Mouse (Mus musculus) colon, adult 2 months (tissue): ENCODE data around the gene Tubb5. TPM values are rescaled to one million over a fixed set of nuclear protein-coding genes. Genes with fewer than 3 reads are reported as not detected.

Experiments
- polyA plus RNA-seq: library from polyadenylated mRNA; depleted of rRNA; stranded (reverse); fragments of >200 nt; gene quantifications from 2 replicates; pipeline ENCODE4 v1.2.3, GENCODE M21; 2012; rRNA removed

Gene Tubb5
- polyA plus RNA-seq: 211 and 247 TPM in 2 replicates

DNA sequence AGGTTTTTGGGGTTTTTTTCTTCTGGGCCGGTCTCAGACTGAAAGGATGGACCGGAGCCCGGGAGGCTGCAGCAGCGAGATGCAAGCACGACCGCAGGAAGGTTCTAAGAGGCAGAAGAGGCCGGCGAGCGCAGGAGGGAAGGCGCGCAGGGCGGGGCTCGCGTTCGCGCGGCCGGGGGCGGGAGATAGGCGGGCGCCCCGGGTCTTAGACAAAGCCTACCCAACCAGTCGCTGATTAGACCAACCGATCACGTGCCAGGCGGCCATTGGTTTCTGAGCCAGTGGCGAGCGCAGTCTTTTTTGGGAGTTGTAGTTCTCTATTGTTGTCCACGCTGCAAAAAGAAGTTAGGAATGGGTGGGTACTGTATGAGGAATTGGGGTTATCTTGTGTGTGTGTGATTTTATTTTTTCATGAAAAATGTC lies at the start of gene Tubb5:
Gene Tubb5, minus strand, starts transcription at position 185 of the 423 bp plus-strand sequence.

GRCm38 (mm10) chr17:35879245-35880057 lies 41.3 kb upstream of the Tubb5 start, which contains the start of gene Dhx16:
Dhx16 (plus strand) TSS chr17:35879819.

DNA sequence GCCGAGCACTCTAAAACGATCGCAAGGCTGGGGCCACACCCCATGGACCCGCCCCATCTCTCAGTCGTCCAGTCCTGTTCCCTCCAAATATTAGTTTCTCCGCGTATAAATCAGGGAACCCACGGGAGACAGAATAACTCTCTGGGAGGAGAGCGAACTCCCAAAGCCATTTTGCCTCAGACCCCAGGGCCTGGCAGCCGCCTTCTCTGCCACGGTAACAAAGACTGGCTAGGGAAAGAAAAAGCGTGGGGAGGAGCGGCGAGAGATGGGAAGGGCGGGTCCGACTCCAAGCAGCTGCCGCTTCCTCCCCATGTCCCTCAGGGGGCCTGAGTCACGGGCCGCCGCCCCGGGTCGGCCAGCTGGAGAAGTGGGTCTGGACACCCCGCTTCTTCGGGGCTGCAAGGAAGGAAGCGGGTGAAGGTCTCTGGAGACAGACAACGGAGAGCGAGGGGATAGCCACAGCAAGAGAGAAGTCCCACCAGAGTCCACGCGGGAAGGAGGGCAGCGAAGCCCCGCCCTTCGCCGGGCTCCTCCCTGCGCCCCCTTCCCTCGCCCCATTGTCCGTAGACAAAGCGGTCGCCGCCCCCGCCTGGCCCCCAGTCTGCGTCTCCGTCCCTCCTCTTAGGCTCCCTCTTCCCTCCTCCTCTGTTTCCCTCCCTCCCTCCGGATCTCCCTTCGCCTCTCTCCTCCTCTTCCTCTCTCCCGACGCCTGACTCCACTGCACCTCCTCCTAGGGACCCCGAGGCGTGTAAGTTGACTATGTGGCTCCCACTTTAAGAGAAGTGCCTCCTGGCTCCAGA lies 27.6 kb upstream of the Tubb5 start, which contains the start of gene Ppp1r18:
Gene Ppp1r18, plus strand, starts transcription at position 113 of the 800 bp plus-strand sequence.

DNA sequence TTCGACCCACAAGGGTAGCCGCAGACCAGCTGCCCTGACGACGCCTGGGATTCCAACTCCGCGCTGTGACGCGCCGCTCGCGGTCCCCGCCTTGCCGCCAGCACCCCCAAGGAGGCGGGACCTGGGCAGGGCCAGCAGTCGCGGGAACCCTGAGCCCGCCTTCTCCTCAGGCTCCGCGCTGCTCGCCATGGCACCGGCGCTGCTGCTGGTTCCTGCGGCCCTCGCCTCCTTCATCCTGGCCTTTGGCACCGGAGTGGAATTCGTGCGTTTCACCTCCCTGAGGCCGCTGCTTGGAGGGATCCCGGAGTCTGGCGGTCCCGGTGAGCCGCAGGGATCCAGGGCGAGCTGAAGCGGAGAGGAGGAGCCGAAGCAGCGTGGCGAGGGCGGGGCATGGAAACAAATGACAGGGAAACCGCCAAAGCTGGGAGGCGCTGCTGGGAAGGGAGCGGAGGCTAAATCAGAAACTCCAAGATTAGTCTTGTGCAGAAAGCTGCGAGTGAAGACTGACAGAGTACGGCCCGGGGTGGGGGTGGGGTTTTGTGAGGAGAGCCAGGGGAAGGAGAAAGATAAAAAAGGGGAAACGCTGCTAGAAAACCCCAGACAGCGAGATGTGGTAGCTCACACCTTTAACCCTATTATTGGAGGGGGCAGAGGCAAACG lies 23.2 kb upstream of the Tubb5 start, which contains the start of gene Nrm:
Gene Nrm, plus strand, starts transcription at position 121 of the 660 bp plus-strand sequence.

DNA sequence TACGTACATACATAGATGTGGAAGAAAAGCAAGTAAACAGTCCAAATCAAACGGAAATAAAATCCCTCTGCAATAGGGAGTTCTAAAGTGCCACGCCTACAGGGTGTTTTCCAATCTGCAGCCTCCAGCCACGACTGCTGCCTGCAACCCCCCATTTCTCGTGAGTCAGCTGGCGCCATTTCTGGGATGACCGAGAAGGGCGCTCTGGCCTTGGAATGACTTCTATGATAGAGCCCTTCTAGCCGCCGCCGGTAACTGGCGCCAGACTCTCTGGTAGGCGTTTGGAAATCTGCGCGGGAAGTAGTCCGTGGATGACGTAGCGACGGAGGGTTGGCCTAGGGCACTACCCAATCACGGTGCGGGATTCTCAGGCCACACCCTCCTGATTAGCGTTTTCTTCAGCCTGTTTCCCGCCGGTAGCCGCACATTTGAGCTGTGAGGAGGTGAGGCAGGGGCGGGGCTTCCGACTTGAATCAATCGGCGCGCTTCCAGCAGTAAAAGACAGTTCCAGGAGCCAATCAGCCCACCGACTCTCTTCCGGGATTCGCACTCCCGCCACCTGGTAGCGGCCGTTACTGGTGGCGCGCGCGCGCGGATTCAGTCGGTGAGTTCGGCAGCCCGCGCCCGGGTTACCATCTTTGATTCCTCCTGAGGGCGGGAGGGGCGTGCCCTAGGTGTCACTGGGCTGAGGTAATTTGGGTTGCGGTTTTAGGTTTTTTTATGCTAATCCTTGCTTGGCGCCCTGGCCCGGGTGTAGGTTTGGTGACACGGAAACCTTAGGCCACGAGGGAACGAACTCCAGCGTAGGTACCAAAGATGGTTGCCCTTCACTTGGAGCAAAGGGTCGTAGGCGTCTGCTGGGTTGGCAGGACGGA lies 3.2 kb upstream of the Tubb5 start, which contains the start of gene Mdc1:
Gene Mdc1, plus strand, starts transcription at position 440 of the 875 bp plus-strand sequence.

DNA sequence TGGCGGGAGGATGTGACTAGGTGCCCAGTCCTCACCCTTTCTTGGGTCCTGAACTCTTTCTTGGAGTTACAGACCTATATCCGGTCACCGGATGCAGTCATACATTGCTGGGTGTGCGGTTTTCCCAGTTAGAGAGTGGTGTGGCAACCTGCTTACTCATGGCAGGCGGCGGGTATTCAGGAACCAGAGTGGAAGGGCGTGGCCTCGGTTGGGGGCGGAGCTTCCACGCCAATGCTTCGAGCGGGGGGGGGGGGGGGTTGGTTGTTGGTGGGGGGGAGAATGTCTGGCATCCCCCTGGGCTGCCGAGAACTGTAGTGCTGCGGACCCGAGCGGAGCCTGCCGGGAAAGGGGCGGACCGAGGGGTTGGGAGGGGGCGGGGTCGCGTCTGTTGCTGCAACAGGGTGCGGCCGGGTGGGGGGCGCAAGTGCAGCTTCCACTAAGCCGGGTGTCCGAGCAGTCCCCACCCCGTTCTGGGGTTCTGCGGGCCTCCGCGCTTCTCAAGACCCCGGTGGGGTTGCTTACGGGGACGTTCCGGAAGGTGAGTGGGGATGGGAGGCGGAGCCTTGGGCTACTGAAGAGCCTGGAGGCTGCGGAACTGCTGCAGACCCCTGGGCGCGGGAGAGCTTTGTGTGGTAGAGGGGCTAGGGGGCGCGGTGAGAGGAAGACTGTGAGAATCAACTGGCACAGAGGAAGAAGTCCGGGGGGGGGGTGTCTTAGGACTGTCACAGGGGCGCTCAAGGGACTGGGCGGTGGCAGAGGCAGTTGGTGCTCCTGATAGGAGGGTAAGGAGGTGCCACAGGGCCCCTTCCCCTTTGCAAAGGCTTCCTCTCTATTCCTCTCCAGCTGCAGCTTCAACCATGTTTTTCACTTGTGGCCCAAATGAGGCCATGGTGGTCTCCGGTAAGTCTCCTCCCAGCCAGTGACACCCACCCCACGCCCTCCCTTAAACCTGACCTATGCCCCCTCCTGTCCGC lies 14.9 kb downstream of the Tubb5 start, which contains the start of gene Flot1:
Gene Flot1, plus strand, starts transcription at position 267 of the 974 bp plus-strand sequence.

GRCm38 (mm10) chr17:35821439-35822430 lies 16.4 kb downstream of the Tubb5 start, which contains the start of gene Ier3:
Ier3 (plus strand) TSS chr17:35821684.

Other genes starting within 250 kb of the Tubb5 start
- not detected in 2 replicates for gene Sfta2, start 236.8 kb downstream of the Tubb5 start, polyA plus RNA-seq
- gene Gm9573, start 211.7 kb downstream of the Tubb5 start, polyA plus RNA-seq: not detected in 2 replicates
- gene Mucl3, start 194.6 kb downstream of the Tubb5 start, polyA plus RNA-seq: not detected in 2 replicates
- gene Vars2, start 170.7 kb downstream of the Tubb5 start, polyA plus RNA-seq: 43.1 and 46.7 TPM in 2 replicates
- gene Gtf2h4, start 164.6 kb downstream of the Tubb5 start, polyA plus RNA-seq: 25.7 and 30.4 TPM in 2 replicates
- 106 and 136 TPM in 2 replicates for gene Ddr1, start 133.7 kb downstream of the Tubb5 start, polyA plus RNA-seq
- gene Ier3, start 16.6 kb downstream of the Tubb5 start, polyA plus RNA-seq: 16.2 and 17.0 TPM in 2 replicates
- gene Flot1, start 15.1 kb downstream of the Tubb5 start, polyA plus RNA-seq: 62.1 and 68.9 TPM in 2 replicates
- 4.2 and 5.1 TPM in 2 replicates for gene Mdc1, start 3.2 kb upstream of the Tubb5 start, polyA plus RNA-seq
- gene Nrm, start 23.0 kb upstream of the Tubb5 start, polyA plus RNA-seq: 25.2 and 32.0 TPM in 2 replicates
- gene Ppp1r18, start 27.3 kb upstream of the Tubb5 start, polyA plus RNA-seq: 24.0 and 26.8 TPM in 2 replicates
- gene Dhx16, start 41.5 kb upstream of the Tubb5 start, polyA plus RNA-seq: 52.0 and 61.3 TPM in 2 replicates
- gene 2310061I04Rik, start 59.1 kb upstream of the Tubb5 start, polyA plus RNA-seq: 90.4 and 106 TPM in 2 replicates
- 43.4 and 55.2 TPM in 2 replicates for gene Atat1, start 71.8 kb upstream of the Tubb5 start, polyA plus RNA-seq
- 60.4 and 63.6 TPM in 2 replicates for gene Mrps18b, start 78.1 kb upstream of the Tubb5 start, polyA plus RNA-seq
- 37.3 and 41.4 TPM in 2 replicates for gene Ppp1r10, start 78.1 kb upstream of the Tubb5 start, polyA plus RNA-seq
- gene Abcf1, start 131.5 kb upstream of the Tubb5 start, polyA plus RNA-seq: 77.5 and 78.6 TPM in 2 replicates
- gene Gnl1, start 141.5 kb upstream of the Tubb5 start, polyA plus RNA-seq: 25.3 and 28.3 TPM in 2 replicates
- 7.6 and 8.0 TPM in 2 replicates for gene Prr3, start 141.9 kb upstream of the Tubb5 start, polyA plus RNA-seq
- 0.68 and 0.84 TPM in 2 replicates for gene H2-T24, start 182.3 kb upstream of the Tubb5 start, polyA plus RNA-seq
- 331 and 384 TPM in 2 replicates for gene H2-T23, start 194.5 kb upstream of the Tubb5 start, polyA plus RNA-seq
- 43.7 and 46.6 TPM in 2 replicates for gene H2-T22, start 204.4 kb upstream of the Tubb5 start, polyA plus RNA-seq
- 0.10 TPM in 1 of 2 replicates, not detected in the other for gene Gm6034, start 204.7 kb upstream of the Tubb5 start, polyA plus RNA-seq
- gene Gm11127, start 220.1 kb upstream of the Tubb5 start, polyA plus RNA-seq: 0.09 and 0.37 TPM in 2 replicates